Mouse (Mus musculus): ENCODE measurements around the gene Tbc1d19. TPM values are rescaled to one million over a fixed set of nuclear protein-coding genes. Genes with fewer than 3 reads are reported as not detected.

Tbc1d19 gene
- polyA plus RNA-seq (2014; fragmentation: Nextera tagmentation; extraction: Ambion mirVana): 15.4 and 15.9 TPM in 2 replicates

DNA sequence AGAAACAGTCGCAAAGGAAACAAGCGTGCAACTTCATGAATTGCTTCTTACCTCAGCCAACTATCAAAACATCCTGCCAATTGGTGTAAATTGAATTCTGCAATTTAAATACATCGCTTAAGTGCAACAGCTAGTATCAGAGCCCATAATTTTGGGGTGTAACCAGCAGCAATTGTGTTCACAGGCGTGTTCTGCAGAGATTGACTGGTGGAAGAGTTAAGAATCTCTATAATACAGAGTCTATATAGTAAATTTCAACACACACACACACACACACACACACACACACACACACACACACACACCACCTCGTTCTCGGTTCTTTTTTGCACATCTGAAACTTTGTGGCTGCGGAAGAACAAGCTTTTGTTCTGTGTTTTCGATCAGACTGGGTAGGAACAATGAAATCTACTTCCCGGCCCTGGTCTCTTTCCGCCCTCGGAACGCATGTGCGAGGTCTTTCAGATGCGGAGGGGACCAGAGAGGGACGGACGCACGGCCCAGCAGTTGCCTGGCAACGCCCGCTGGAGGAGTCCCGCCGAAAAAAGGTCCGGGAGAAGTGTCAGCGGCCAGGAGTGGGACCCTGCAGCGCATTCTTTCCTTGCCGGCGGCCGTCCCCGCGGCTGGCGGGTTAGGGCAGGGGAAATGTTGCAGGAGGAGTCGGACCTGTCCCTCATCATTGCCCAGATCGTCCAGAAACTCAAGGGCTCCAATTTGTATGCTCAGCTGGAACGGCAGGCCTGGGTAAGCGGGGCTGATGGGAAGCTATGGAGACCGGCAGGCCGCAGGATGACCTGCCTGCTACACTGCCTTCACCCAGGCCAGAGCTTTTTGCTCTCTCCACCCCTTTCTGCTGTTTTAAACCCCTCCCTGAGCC is at the start of gene Tbc1d19:
Gene Tbc1d19 (plus strand): TSS at position 492 of the 877 bp plus-strand sequence.
- H3K27ac ChIP-seq (ENCODE audit: low read depth, low read length): no peak within 1 kb of the TSS
- no peaks in the 10 kb centered on the region for H3K36me3 ChIP-seq (ENCODE audit: control insufficient read depth, insufficient read depth, low read length)
- WGBS: 7% methylated on average over 35 of the region's 36 CpGs
- H3K4me1 ChIP-seq (replicated peaks; ENCODE audit: control insufficient read depth, insufficient read depth, low read length): no peaks in the 10 kb centered on the region
- H3K4me3 ChIP-seq (ENCODE audit: low read depth, low read length): peak within 1 kb of the TSS; percentile 79
- no peaks in the 10 kb centered on the region for H3K9me3 ChIP-seq (ENCODE audit: control insufficient read depth, low read length)
- DNase-seq (ENCODE audit: low spot score) (peak; percentile 81), ATAC-seq (replicated peaks; ENCODE audit: low FRiP score) (peak; percentile 95)
- H3K9ac ChIP-seq (ENCODE audit: low read depth, low read length): peak within 1 kb of the TSS; percentile 64
- no peaks in the 10 kb centered on the region for H3K27me3 ChIP-seq (replicated peaks; ENCODE audit: control insufficient read depth, insufficient read depth, low read length)
- peak within 1 kb of the TSS; percentile 74 for H3K4me2 ChIP-seq

DNA sequence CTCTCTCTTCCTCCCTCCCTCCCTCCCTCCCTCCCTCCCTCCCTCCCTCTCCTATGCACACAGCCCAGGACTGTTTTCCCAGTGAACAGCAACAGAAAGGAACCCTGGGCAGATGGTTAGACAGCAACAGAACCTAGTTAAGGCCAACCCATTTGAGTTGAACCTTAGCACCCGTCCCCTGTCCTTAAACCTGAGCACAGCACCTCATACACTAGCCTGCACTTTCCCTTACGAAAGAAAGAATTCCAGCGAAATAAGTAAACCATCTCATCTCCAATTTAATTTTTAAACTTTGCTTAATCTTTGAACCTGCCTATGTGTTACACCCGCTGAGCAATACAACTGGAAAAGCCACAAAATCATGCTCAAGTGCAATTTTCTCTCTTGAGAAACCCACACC is 49.5 kb upstream of the Tbc1d19 start:
- H3K4me3 ChIP-seq (ENCODE audit: low read depth, low read length): no peak overlapping the region
- no peak overlapping the region for H3K9ac ChIP-seq (ENCODE audit: low read depth, low read length)
- no peaks in the 10 kb centered on the region for H3K36me3 ChIP-seq (ENCODE audit: control insufficient read depth, insufficient read depth, low read length)
- H3K27me3 ChIP-seq (replicated peaks; ENCODE audit: control insufficient read depth, insufficient read depth, low read length): no peaks in the 10 kb centered on the region
- H3K27ac ChIP-seq (ENCODE audit: low read depth, low read length): no peak overlapping the region
- no peaks in the 10 kb centered on the region for H3K4me1 ChIP-seq (replicated peaks; ENCODE audit: control insufficient read depth, insufficient read depth, low read length)
- H3K4me2 ChIP-seq: no peak overlapping the region
- H3K9me3 ChIP-seq (ENCODE audit: control insufficient read depth, low read length): no peaks in the 10 kb centered on the region
- ATAC-seq (replicated peaks; ENCODE audit: low FRiP score): no peak
- WGBS: 76% methylated on average over 4 of the region's 4 CpGs
- DNase-seq (ENCODE audit: low spot score): no peak

DNA sequence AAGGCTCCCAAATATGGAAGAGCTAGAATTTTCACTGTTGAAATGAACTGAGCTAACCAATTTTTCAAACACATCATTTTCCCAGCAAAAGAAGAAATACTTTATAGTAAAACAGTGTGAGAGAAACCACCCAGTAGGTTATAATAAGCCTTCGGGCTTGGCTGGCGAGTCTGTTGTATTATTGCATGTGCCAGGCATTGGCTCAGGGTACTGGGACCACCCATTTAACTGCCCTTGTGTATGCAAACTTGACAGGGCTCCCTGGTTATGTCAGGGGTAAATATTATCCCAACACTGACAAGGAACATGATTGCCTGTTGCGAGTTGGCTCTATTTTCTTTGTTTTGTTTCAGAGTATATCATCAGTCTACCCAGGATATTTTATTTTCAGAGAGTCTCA is 48.5 kb upstream of the Tbc1d19 start:
- H3K36me3 ChIP-seq (ENCODE audit: control insufficient read depth, insufficient read depth, low read length): no peaks in the 10 kb centered on the region
- WGBS: 82% methylated on average over 3 of the region's 3 CpGs
- H3K9me3 ChIP-seq (ENCODE audit: control insufficient read depth, low read length): no peaks in the 10 kb centered on the region
- no peaks in the 10 kb centered on the region for H3K27me3 ChIP-seq (replicated peaks; ENCODE audit: control insufficient read depth, insufficient read depth, low read length)
- H3K4me1 ChIP-seq (replicated peaks; ENCODE audit: control insufficient read depth, insufficient read depth, low read length): no peaks in the 10 kb centered on the region
- no peak overlapping the region for H3K4me2 ChIP-seq
- DNase-seq (ENCODE audit: low spot score) (no peak), ATAC-seq (replicated peaks; ENCODE audit: low FRiP score) (no peak)
- H3K27ac ChIP-seq (ENCODE audit: low read depth, low read length): no peak overlapping the region
- no peak overlapping the region for H3K9ac ChIP-seq (ENCODE audit: low read depth, low read length)
- H3K4me3 ChIP-seq (ENCODE audit: low read depth, low read length): no peak overlapping the region

DNA sequence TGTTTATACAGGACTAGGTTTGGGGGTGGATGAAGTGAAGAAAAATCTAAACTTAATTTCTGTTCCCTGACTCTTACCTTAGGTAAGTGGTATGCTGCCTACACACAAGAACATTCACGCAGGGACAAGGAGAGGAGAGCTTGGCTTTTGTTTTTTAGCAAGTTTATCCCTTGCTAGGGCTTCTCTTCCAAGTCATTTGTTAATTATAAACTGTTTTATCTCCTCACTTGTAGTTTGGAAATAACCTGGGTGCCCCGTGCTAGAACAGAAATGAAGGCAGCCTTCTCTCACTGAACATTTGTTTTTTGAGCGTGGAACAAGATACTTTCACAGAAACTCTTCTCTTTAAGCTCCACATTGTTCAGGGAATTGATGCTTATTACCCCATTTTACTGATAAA is 48.1 kb upstream of the Tbc1d19 start:
- DNase-seq (ENCODE audit: low spot score) (no peak), ATAC-seq (replicated peaks; ENCODE audit: low FRiP score) (no peak)
- no peaks in the 10 kb centered on the region for H3K9me3 ChIP-seq (ENCODE audit: control insufficient read depth, low read length)
- H3K4me2 ChIP-seq: no peak overlapping the region
- 71% methylated on average over 3 of the region's 3 CpGs for WGBS
- no peak overlapping the region for H3K4me3 ChIP-seq (ENCODE audit: low read depth, low read length)
- no peak overlapping the region for H3K27ac ChIP-seq (ENCODE audit: low read depth, low read length)
- H3K4me1 ChIP-seq (replicated peaks; ENCODE audit: control insufficient read depth, insufficient read depth, low read length): no peaks in the 10 kb centered on the region
- no peak overlapping the region for H3K9ac ChIP-seq (ENCODE audit: low read depth, low read length)
- no peaks in the 10 kb centered on the region for H3K36me3 ChIP-seq (ENCODE audit: control insufficient read depth, insufficient read depth, low read length)
- no peaks in the 10 kb centered on the region for H3K27me3 ChIP-seq (replicated peaks; ENCODE audit: control insufficient read depth, insufficient read depth, low read length)

DNA sequence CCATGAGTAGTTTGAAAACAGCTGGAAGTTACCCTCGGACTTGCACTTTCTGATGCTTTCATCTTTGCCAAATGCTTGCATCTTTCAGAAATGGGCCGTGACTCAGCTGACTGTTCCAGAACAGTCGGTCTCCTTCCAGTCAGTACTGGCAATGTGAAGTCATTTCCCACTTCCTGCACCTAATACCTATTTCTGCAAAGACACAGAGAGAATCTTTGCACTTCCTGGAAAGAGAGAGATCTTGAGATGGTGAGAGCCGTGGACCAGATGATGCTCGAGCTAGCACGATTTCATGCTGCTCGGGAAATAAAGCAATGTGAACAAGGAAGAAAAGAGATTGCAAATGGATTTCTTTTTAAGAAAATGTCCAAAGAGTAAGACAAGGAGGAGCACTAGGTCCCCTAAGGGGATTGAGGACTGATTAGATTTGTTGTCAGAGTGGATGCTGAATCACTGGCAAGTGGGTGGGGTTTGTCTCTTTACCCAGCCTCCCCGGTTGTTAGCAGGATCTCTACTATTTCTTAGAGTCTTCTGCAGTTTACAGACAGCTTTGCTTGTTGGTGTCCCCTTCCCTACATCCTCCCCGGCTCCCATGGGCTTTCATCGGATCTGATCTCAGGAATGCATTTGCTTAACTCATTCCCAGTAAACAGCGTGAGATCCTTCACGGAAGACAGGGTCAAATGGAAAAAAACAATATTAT is 24.4 kb upstream of the Tbc1d19 start:
- no peak overlapping the region for H3K4me2 ChIP-seq

DNA sequence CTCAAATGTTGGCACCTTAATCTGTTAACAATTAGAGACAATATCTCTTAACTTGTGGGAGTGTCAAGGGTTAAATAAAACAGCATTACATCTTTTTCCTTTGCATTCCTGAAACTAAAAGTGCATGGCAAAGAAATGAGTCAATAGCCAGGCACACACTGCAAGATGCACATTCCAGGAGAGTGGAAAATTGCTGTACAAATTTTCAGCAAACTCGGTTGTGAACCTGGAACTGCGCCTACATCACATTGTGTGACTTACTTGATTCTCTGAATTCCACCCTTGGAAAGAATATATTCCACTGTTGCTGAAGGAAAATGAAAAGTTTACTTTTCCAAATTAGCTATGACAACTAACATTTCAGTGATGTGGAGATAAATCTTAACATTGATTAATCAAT is 8.0 kb upstream of the Tbc1d19 start:
- no peak overlapping the region for H3K4me3 ChIP-seq (ENCODE audit: low read depth, low read length)
- no peaks in the 10 kb centered on the region for H3K27me3 ChIP-seq (replicated peaks; ENCODE audit: control insufficient read depth, insufficient read depth, low read length)
- no peaks in the 10 kb centered on the region for H3K4me1 ChIP-seq (replicated peaks; ENCODE audit: control insufficient read depth, insufficient read depth, low read length)
- WGBS: 72% methylated on average over 2 of the region's 2 CpGs
- DNase-seq (ENCODE audit: low spot score) (no peak), ATAC-seq (replicated peaks; ENCODE audit: low FRiP score) (no peak)
- no peak overlapping the region for H3K27ac ChIP-seq (ENCODE audit: low read depth, low read length)
- no peaks in the 10 kb centered on the region for H3K36me3 ChIP-seq (ENCODE audit: control insufficient read depth, insufficient read depth, low read length)
- H3K4me2 ChIP-seq: no peak overlapping the region
- no peaks in the 10 kb centered on the region for H3K9me3 ChIP-seq (ENCODE audit: control insufficient read depth, low read length)
- no peak overlapping the region for H3K9ac ChIP-seq (ENCODE audit: low read depth, low read length)

More for the DNA sequence above, 24.4 kb upstream of the Tbc1d19 start:
- ATAC-seq (replicated peaks; ENCODE audit: low FRiP score) (no peak), DNase-seq (ENCODE audit: low spot score) (no peak)
- no peaks in the 10 kb centered on the region for H3K4me1 ChIP-seq (replicated peaks; ENCODE audit: control insufficient read depth, insufficient read depth, low read length)
- H3K9ac ChIP-seq (ENCODE audit: low read depth, low read length): no peak overlapping the region
- H3K27me3 ChIP-seq (replicated peaks; ENCODE audit: control insufficient read depth, insufficient read depth, low read length): no peaks in the 10 kb centered on the region
- no peaks in the 10 kb centered on the region for H3K36me3 ChIP-seq (ENCODE audit: control insufficient read depth, insufficient read depth, low read length)
- no peaks in the 10 kb centered on the region for H3K9me3 ChIP-seq (ENCODE audit: control insufficient read depth, low read length)
- no peak overlapping the region for H3K4me3 ChIP-seq (ENCODE audit: low read depth, low read length)
- WGBS: 64% methylated on average over 12 of the region's 12 CpGs
- H3K27ac ChIP-seq (ENCODE audit: low read depth, low read length): no peak overlapping the region

DNA sequence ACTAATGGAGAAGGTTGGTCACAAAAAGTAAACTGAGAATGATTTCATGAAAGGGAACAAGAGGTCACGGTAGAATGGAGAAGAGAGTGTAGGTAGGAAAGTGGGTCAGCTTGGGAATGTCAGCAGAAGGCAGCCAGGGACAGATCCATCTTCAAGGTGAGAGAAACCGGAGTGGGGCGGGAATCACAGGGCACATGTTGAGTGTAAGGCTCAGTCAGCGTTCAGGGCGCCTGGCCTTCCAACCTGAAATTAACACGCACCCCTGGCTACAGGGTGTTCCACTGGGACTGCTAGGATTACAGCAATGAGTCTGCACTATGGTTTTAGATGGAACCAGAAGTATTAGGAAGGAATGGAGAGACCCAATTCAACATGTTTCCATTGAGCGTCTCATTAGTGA is 10.3 kb downstream of the Tbc1d19 start:
- Histone ChIP-seq H3K4me2 (no peak overlapping the region), H3K27ac (ENCODE audit: low read depth, low read length) (no peak overlapping the region), H3K9me3 (ENCODE audit: control insufficient read depth, low read length) (no peaks in the 10 kb centered on the region), H3K9ac (ENCODE audit: low read depth, low read length) (no peak overlapping the region), H3K36me3 (ENCODE audit: control insufficient read depth, insufficient read depth, low read length) (no peaks in the 10 kb centered on the region), H3K27me3 (replicated peaks; ENCODE audit: control insufficient read depth, insufficient read depth, low read length) (no peaks in the 10 kb centered on the region), H3K4me3 (ENCODE audit: low read depth, low read length) (no peak overlapping the region), H3K4me1 (replicated peaks; ENCODE audit: control insufficient read depth, insufficient read depth, low read length) (no peaks in the 10 kb centered on the region)
- WGBS: 90% methylated on average over 7 of the region's 7 CpGs
- ATAC-seq (replicated peaks; ENCODE audit: low FRiP score) (no peak), DNase-seq (ENCODE audit: low spot score) (no peak)

DNA sequence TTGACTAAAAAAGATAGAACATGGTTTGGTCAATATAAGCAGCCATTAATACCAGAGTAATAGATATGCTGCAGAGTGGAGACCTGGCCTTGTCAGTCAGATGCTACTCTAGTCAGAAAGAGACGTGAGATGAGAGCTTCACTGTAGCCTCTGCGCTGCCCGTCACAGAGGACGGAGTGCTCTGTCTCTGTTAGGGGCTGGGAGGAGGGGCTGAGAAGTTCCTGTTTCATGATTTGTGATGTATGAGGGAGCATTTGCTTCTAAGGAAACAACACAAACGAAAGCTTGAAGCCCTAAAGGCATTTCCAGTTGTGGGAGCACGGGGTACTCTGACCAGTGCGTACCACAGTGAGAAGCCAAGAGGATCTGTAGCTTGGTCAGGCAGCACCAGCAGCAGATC is 16.5 kb downstream of the Tbc1d19 start:
- no peak overlapping the region for H3K27ac ChIP-seq (ENCODE audit: low read depth, low read length)
- no peak overlapping the region for H3K4me2 ChIP-seq
- no peak overlapping the region for H3K4me3 ChIP-seq (ENCODE audit: low read depth, low read length)
- no peaks in the 10 kb centered on the region for H3K36me3 ChIP-seq (ENCODE audit: control insufficient read depth, insufficient read depth, low read length)
- 55% methylated on average over 7 of the region's 7 CpGs for WGBS
- DNase-seq (ENCODE audit: low spot score) (no peak), ATAC-seq (replicated peaks; ENCODE audit: low FRiP score) (no peak)
- no peaks in the 10 kb centered on the region for H3K27me3 ChIP-seq (replicated peaks; ENCODE audit: control insufficient read depth, insufficient read depth, low read length)
- no peak overlapping the region for H3K9ac ChIP-seq (ENCODE audit: low read depth, low read length)
- no peaks in the 10 kb centered on the region for H3K4me1 ChIP-seq (replicated peaks; ENCODE audit: control insufficient read depth, insufficient read depth, low read length)
- no peaks in the 10 kb centered on the region for H3K9me3 ChIP-seq (ENCODE audit: control insufficient read depth, low read length)
